Mouse (Mus musculus): ENCODE data around the gene Srgap2. TPM values are rescaled to one million over a fixed set of nuclear protein-coding genes. Genes with fewer than 3 reads are reported as not detected.
A peak's percentile ranks its signal among the peaks of the same experiment; 100 is the strongest.

Srgap2 gene
- total and polyA plus RNA-seq, 2 experiments from 2014 or later = 24.5 to 69.3 TPM

DNA sequence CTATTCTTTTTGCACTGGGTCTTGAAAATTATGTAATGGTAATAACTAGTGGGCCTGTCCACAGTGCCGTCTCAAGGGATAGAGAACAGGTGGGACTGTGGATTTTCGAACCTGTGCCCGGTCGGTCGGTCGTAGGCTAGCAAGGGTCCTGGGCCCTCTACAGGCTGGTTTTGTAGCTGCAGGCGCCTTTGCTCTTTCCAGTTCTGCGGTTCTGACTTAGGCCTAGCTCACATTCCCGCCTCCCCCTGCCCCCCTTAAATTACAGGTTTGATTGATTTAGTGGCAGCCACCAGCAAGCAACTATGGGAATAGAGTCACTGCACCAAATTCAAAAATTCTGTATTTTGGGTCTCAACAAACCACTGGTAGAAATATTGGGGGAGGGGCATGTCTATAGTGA lies 281.2 kb downstream of the Srgap2 start:
- Histone ChIP-seq H3K9ac (replicated peaks; ENCODE audit: low read length) (peak overlapping the region; percentile 92), H3K36me3 (ENCODE audit: insufficient read depth, low read length) (no peaks in the 10 kb centered on the region), H3K27ac (peak overlapping the region; percentile 83), H3K4me3 (ENCODE audit: low read length) (peak overlapping the region; percentile 67), H3K4me2 (ENCODE audit: low read depth, low read length) (peak overlapping the region; percentile 96), H3K4me1 (ENCODE audit: insufficient read depth, low read length) (peaks cover 11% of the 10 kb centered on the region; the same call in 1 of the 2 replicates), H3K27me3 (ENCODE audit: insufficient read depth, low read length) (no peaks in the 10 kb centered on the region), H3K9me3 (ENCODE audit: low read length) (no peaks in the 10 kb centered on the region)
- 6% methylated on average over 9 of the region's 9 CpGs for WGBS
- DNase-seq (ENCODE audit: low spot score) (peak; percentile 70), ATAC-seq (peak; percentile 57)
- peak; percentile 67 for TF ChIP-seq CTCF (IDR thresholded peaks at IDR 0.05; ENCODE audit: low read depth)

DNA sequence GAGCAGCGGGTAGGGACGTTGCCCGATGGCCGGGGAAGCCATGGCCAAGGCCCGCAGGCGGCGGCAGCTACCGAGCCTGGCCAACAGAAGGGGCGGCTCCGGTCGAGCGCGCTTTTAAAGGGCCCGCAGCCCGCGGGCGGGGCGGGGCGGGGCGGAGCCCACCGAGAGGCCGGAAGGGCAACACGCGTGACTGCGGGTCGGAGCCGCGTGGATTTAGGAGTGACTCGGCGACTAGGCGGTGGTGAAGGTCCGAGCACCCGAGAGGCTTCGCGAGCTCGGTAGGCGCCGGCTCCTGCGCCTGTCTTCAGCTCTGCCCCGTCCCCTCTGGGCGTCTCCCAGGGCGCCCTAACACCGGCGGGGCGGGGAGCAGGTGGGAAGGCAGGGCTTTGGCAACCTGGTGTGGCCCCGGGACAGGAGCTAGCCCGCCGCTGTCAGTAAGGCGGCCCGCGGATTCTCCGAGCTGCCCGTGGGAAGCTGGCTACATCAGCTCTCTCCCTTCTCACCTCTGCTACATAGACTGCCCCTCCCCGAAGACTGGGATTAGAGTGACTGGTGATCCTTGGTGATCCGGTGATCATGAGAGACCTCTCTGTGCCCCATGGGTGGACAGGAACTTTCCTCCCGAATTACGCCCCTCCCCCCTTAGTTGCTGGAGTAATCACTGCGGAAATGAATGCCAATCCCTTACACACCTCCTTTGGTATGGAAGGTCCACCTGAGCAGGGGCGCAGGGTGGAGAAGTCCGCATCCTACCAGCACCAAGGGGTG lies 281.9 kb downstream of the Srgap2 start, which contains the start of gene Rassf5:
Gene Rassf5, minus strand, starts transcription at position 170 of the 768 bp plus-strand sequence.
- 1% methylated on average over 60 of the region's 60 CpGs for WGBS
- H3K27ac ChIP-seq = peak within 1 kb of the TSS; percentile 83
- peaks cover 14% of the 10 kb centered on the region; the same call in 1 of the 2 replicates for H3K4me1 ChIP-seq (ENCODE audit: insufficient read depth, low read length)

DNA sequence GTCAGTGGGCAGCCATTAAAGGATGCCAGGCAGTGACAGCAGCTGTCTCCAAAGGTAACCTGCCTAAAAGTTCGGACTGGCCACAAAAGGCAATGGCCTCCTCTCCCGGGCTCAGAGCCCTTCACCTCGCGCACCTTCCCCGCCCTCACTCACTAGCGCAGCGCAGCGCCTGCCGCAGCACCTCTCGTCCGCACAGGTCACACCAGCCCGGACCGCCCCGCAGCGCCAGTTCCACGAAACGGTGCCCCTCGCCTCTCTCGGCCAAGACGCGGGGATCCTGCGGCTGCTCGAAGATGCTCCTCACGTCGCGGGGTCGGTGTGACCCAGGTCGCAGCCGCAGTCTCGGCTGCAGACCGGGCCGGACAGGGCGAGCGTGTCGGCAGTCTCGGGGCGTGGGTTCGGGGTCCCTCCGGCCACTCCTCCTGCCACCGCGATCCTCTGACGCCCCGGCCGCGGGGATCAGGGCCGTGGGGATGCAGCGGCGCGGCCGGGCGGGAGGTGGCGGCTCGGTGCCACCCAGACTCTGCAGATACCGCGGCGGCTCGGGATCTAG lies 282.5 kb downstream of the Srgap2 start:
- peak overlapping the region; percentile 67 for H3K4me3 ChIP-seq (ENCODE audit: low read length)
- DNase-seq (ENCODE audit: low spot score) (peak; percentile 12), ATAC-seq (peak; percentile 34)
- peak overlapping the region; percentile 96 for H3K4me2 ChIP-seq (ENCODE audit: low read depth, low read length)
- H3K36me3 ChIP-seq (ENCODE audit: insufficient read depth, low read length) = no peaks in the 10 kb centered on the region
- WGBS = 2% methylated on average over 56 of the region's 57 CpGs
- H3K9ac ChIP-seq (replicated peaks; ENCODE audit: low read length) = peak overlapping the region; percentile 92
- TF ChIP-seq CTCF (IDR thresholded peaks at IDR 0.05; ENCODE audit: low read depth) = no peak
- H3K27me3 ChIP-seq (ENCODE audit: insufficient read depth, low read length) = no peaks in the 10 kb centered on the region
- peaks cover 19% of the 10 kb centered on the region for H3K4me1 ChIP-seq (ENCODE audit: insufficient read depth, low read length)
- peak overlapping the region; percentile 83 for H3K27ac ChIP-seq
- H3K9me3 ChIP-seq (ENCODE audit: low read length) = no peaks in the 10 kb centered on the region

More for the DNA sequence above, 281.9 kb downstream of the Srgap2 start, which contains the start of gene Rassf5:
- no peak for TF ChIP-seq CTCF (IDR thresholded peaks at IDR 0.05; ENCODE audit: low read depth)
- Histone ChIP-seq H3K9ac (replicated peaks; ENCODE audit: low read length) (peak within 1 kb of the TSS; percentile 92), H3K4me2 (ENCODE audit: low read depth, low read length) (peak within 1 kb of the TSS; percentile 96), H3K9me3 (ENCODE audit: low read length) (no peaks in the 10 kb centered on the region), H3K27me3 (ENCODE audit: insufficient read depth, low read length) (no peaks in the 10 kb centered on the region), H3K4me3 (ENCODE audit: low read length) (peak within 1 kb of the TSS; percentile 67), H3K36me3 (ENCODE audit: insufficient read depth, low read length) (no peaks in the 10 kb centered on the region)
- ATAC-seq (peak; percentile 72), DNase-seq (ENCODE audit: low spot score) (peak; percentile 78)

DNA sequence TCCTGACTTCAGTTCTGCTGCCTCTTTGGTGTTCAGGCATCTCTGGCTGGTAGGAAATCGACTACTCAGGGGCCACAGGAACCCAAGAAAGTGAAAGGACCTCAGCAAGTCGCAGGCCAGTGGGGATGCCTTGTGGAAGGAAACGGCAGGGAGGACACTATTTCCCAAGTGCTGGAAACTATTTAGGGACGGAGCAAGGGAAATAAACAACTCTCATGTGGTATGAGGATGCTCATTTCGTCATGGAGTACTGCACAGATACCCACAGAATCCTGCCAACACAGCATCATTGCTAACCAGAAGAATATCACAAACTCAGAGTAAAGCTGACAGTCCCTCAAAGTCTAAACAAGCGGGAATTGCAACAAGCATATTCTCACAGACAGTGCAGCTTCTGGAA lies 284.2 kb downstream of the Srgap2 start:
- 61% methylated on average over 6 of the region's 6 CpGs for WGBS
- no peak for TF ChIP-seq CTCF (IDR thresholded peaks at IDR 0.05; ENCODE audit: low read depth)
- H3K4me2 ChIP-seq (ENCODE audit: low read depth, low read length) = peak overlapping the region; percentile 96
- H3K4me3 ChIP-seq (ENCODE audit: low read length) = no peak overlapping the region
- DNase-seq (ENCODE audit: low spot score) (no peak), ATAC-seq (no peak)
- no peak overlapping the region for H3K9ac ChIP-seq (replicated peaks; ENCODE audit: low read length)
- H3K36me3 ChIP-seq (ENCODE audit: insufficient read depth, low read length) = no peaks in the 10 kb centered on the region
- no peaks in the 10 kb centered on the region for H3K27me3 ChIP-seq (ENCODE audit: insufficient read depth, low read length)
- H3K27ac ChIP-seq = no peak overlapping the region
- H3K4me1 ChIP-seq (ENCODE audit: insufficient read depth, low read length) = peaks cover 34% of the 10 kb centered on the region
- H3K9me3 ChIP-seq (ENCODE audit: low read length) = no peaks in the 10 kb centered on the region

DNA sequence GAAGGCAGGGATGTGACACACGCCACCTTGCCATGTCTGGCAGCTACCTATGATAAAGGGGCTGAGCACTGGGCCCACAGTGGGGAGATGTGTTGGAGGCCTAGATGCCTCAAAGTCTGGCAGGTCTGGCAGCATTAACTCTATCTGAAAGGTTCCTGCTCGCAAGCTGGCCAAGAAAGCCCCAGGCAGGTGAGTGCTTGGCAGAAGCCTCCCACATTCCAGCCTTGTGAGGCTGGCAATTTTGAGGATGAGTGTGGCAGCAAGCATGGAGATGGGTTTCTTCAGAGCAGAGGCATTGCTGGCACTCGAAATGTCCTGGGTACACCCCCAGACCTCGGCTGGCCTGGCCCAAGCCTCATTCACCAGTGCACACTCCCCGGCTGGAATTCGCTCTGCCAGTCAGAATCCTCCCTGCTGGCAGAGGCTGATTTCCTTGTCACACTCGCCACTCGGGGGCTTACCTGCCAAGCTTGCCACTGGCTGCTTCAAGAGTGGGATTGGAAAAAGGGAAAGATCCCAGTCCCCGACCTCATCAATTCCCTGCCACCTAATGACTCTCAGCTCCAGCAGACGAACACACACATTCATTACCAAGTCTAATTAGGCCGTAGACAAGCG lies 287.5 kb downstream of the Srgap2 start:
- WGBS = 35% methylated on average over 12 of the region's 12 CpGs

DNA sequence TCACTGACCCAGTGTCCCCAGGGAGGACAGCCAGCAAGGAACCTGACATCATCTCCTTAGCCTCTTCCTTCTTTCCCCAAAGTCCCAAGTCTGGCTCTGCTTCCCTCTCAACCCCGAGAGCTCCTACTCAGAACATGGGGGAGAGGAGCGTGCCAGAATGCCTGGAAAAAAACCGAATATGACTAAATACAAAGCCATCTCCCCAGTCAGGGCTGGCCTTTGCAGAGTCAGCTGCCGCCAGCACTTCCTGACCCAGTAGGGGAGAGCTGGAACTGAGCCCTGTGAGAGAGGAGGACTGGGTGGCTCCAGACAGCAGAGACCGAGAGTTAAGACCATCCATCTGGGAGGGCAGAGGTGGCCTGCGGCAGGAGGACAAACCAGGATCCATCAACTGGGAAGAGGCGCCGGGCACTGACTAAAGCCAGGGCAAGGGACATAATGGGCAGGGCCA lies 288.2 kb downstream of the Srgap2 start:
- WGBS = 36% methylated on average over 8 of the region's 8 CpGs
- Histone ChIP-seq H3K27ac (peak overlapping the region; percentile 64; the same call in 1 of the 2 replicates), H3K36me3 (ENCODE audit: insufficient read depth, low read length) (no peaks in the 10 kb centered on the region), H3K4me2 (ENCODE audit: low read depth, low read length) (no peak overlapping the region), H3K9ac (replicated peaks; ENCODE audit: low read length) (no peak overlapping the region), H3K9me3 (ENCODE audit: low read length) (no peaks in the 10 kb centered on the region), H3K4me3 (ENCODE audit: low read length) (no peak overlapping the region), H3K27me3 (ENCODE audit: insufficient read depth, low read length) (no peaks in the 10 kb centered on the region), H3K4me1 (ENCODE audit: insufficient read depth, low read length) (peaks cover 26% of the 10 kb centered on the region)
- DNase-seq (ENCODE audit: low spot score) (peak; percentile 50), ATAC-seq (no peak)
- TF ChIP-seq CTCF (IDR thresholded peaks at IDR 0.05; ENCODE audit: low read depth) = no peak

More for the DNA sequence above, 287.5 kb downstream of the Srgap2 start:
- Histone ChIP-seq H3K9ac (replicated peaks; ENCODE audit: low read length) (no peak overlapping the region; the same call in 1 of the 2 replicates), H3K27ac (peak overlapping the region; percentile 64), H3K36me3 (ENCODE audit: insufficient read depth, low read length) (no peaks in the 10 kb centered on the region), H3K4me1 (ENCODE audit: insufficient read depth, low read length) (peaks cover 27% of the 10 kb centered on the region), H3K4me2 (ENCODE audit: low read depth, low read length) (peak overlapping the region; percentile 10; the same call in 1 of the 2 replicates), H3K9me3 (ENCODE audit: low read length) (no peaks in the 10 kb centered on the region), H3K27me3 (ENCODE audit: insufficient read depth, low read length) (no peaks in the 10 kb centered on the region), H3K4me3 (ENCODE audit: low read length) (no peak overlapping the region)
- TF ChIP-seq CTCF (IDR thresholded peaks at IDR 0.05; ENCODE audit: low read depth) = no peak
- ATAC-seq (no peak), DNase-seq (ENCODE audit: low spot score) (peak; percentile 47)
